Mouse (Mus musculus) lung, embryonic 14.5 days (tissue): Measurements from ENCODE around the gene Commd6. TPM values are rescaled to one million over a fixed set of nuclear protein-coding genes. Genes with fewer than 3 reads are reported as not detected.
"Not testable (repeated sequence)": the region's sequence is repeated elsewhere in the genome, so short reads cannot be mapped to it uniquely, and the experiment has no call there.

ENCODE experiments used
- ATAC-seq: fragments of 200-750 bp; cut with Nextera tagmentation; 2 replicates; pipeline ENCODE4 v1.8.0; 2017; ENCODE audit warnings: mild to moderate bottlenecking, moderate TSS enrichment, moderate library complexity; ENCODE audit not compliant: insufficient read depth
- DNase-seq: peaks from one replicate; pipeline ENCODE4 v3.0.0-alpha.2; 2015
- H3K27ac ChIP-seq: fragments of 300-500 bp; sonication (generic); 2 replicates; pipeline ENCODE4 v1.5.1; 2014; ENCODE audit warnings: low read depth, mild to moderate bottlenecking, moderate library complexity
- H3K27me3 ChIP-seq: fragments of 300-500 bp; sonication (generic); 2 replicates; pipeline ENCODE4 v1.6.1; 2014; ENCODE audit warnings: low read length, control low read depth; ENCODE audit not compliant: insufficient read depth
- H3K36me3 ChIP-seq: fragments of 300-500 bp; sonication (generic); 2 replicates; pipeline ENCODE4 v1.6.1; 2014; ENCODE audit warnings: control low read depth; ENCODE audit not compliant: insufficient read depth
- H3K4me1 ChIP-seq: fragments of 300-500 bp; sonication (generic); 2 replicates; pipeline ENCODE4 v1.6.1; 2014; ENCODE audit warnings: antibody characterized with exemption, control low read depth; ENCODE audit not compliant: insufficient read depth
- H3K4me2 ChIP-seq: fragments of 300-500 bp; sonication (generic); 2 replicates; pipeline ENCODE4 v1.6.1; 2014; ENCODE audit warnings: mild to moderate bottlenecking
- H3K4me3 ChIP-seq: fragments of 300-500 bp; sonication (generic); 2 replicates; pipeline ENCODE4 v1.5.1; 2014; ENCODE audit warnings: low read depth, low read length
- H3K9ac ChIP-seq: fragments of 300-500 bp; sonication (generic); 2 replicates; pipeline ENCODE4 v1.6.1; 2014
- H3K9me3 ChIP-seq: fragments of 300-500 bp; sonication (generic); 2 replicates; pipeline ENCODE4 v1.6.1; 2016; ENCODE audit warnings: low read depth, low read length, control low read depth
- CTCF ChIP-seq: IDR thresholded peaks from 2 replicates; pipeline ENCODE4 v1.5.1; 2016; ENCODE audit warnings: antibody characterized with exemption, low read depth
- WGBS: fragments of 180-500 bp; shearing (Covaris S2); extraction: QIAGEN DNeasy Blood & Tissue Kit; methylation state at CpG from one replicate; pipeline ENCODE4 v1.1.7; 2014; 5-methylcytosine and 5-hydroxymethylcytosine counted together
- polyA plus RNA-seq: library from polyadenylated mRNA; unstranded; fragments of >200 nt; fragmentation: Nextera tagmentation; extraction: Ambion mirVana; gene quantifications from 2 replicates; pipeline ENCODE4 v1.2.1, GENCODE M21; 2014

Gene Commd6
- polyA plus RNA-seq, 1 experiment from 2014 or later, result 75.3 TPM

DNA sequence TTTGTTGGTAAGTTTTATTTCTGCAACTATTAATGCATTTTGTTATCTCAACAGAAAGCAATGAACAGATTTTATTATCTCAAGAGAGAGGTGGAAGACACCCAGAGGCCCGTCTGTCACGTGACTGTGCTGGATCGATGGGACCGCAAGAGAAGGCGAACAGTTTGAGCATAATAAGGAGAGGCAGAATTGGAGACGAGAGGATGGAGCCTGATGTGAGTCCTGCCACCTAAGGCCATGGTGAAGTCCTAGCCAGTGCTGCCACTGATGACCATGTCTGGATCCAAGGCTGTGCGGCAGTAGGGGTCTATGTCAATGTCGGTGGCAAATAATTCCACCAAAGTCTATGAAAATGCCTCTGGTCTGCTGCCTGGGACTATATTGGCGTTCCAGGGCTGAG, 43.8 kb downstream of the Commd6 start:
- Histone ChIP-seq H3K9me3 (no peaks in the 10 kb centered on the region), H3K4me3 (no peak overlapping the region), H3K4me1 (no peaks in the 10 kb centered on the region), H3K36me3 (no peaks in the 10 kb centered on the region), H3K27ac (no peak overlapping the region), H3K9ac (no peak overlapping the region), H3K27me3 (no peaks in the 10 kb centered on the region), H3K4me2 (no peak overlapping the region)
- no peak for ATAC-seq
- no peak for DNase-seq
- no peak for TF ChIP-seq CTCF
- WGBS, result 93% methylated on average over 9 of the region's 9 CpGs

DNA sequence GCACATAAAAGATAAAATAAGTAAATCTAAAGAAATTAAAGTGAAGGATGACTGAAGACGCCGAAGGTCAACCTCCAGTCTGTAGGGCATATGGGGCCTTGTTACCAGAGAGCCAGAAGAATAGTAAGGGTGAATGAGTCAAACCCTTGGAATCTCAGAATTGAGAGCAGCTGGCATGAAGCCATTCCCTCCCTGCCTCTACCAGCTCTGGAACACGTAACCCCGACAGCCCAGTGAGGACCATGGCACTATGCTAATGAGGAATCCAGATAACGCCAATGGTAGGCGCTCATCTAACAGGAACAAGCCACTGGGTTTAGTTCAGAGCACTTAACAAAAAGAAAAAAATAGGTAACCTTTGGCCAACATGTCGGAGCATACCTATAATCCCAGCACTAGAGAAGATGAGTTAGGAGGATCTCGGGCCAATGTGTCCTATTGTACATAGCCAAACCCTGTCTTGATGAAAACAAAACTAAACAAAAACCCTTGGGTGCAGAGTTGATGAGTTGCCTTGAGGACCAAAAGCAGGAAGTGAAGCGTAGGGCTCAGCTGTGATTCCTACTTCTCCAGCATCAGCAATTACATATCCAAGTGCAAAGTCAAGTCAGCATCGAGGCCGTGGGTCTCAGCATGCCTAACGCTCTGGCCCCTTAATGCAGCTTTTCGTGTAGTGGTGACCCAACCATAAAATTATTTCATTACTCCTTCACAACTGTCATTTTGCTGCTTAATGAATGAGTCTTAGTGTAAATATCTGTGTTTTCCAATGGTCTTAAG, 45.0 kb downstream of the Commd6 start:
- WGBS, result 86% methylated on average over 13 of the region's 13 CpGs
- TF ChIP-seq CTCF, result no peak
- H3K27ac ChIP-seq, result no peak overlapping the region
- ATAC-seq (no peak), DNase-seq (no peak)
- H3K9ac ChIP-seq, result no peak overlapping the region
- no peak overlapping the region for H3K4me3 ChIP-seq
- H3K36me3 ChIP-seq, result no peaks in the 10 kb centered on the region
- H3K4me1 ChIP-seq, result no peaks in the 10 kb centered on the region
- H3K27me3 ChIP-seq, result no peaks in the 10 kb centered on the region
- H3K9me3 ChIP-seq, result no peaks in the 10 kb centered on the region
- H3K4me2 ChIP-seq, result no peak overlapping the region

DNA sequence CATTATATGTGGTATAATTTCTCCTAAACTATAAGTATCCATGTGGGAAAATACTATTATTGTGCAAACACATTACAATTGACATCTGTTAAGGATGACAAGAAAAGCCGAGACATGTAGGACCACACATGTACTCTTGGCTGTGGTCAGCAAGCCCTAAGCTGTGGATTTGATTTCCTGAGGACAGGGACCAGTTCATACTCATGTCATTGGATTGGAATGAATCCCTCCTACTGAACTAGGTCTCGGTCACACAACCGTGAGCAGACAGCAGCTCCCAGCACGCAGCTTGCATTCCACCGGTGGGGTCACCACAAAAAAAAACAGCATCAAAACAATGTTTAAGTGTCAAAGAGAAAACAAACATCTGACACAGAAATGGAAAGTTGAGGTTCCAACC, 46.5 kb downstream of the Commd6 start:
- DNase-seq (no peak), ATAC-seq (no peak)
- TF ChIP-seq CTCF, result no peak
- Histone ChIP-seq H3K9ac (no peak overlapping the region), H3K4me3 (no peak overlapping the region), H3K36me3 (no peaks in the 10 kb centered on the region), H3K4me2 (no peak overlapping the region), H3K9me3 (no peaks in the 10 kb centered on the region), H3K4me1 (no peaks in the 10 kb centered on the region), H3K27me3 (no peaks in the 10 kb centered on the region), H3K27ac (no peak overlapping the region)
- WGBS, result 70% methylated on average over 5 of the region's 5 CpGs

DNA sequence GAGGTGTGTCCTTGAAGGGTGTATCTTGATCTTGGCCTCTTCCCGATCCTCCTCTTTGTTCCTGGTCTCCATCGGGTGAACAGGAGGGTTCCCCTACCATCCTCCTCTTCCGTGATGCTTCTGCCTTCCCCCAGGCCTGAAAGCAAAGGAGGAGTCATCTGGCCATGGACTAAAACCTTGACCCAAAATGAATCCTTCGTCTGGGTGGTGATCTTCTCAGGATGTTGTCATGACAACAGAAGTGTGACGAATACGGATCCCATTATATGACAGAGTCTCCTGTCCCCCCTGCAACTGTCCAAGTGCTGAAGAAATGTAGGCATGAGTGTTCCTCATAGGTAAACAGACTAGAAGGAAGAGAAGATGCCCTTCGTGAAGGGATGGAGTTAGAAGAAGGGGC, 47.1 kb downstream of the Commd6 start:
- TF ChIP-seq CTCF, result no peak
- DNase-seq (no peak), ATAC-seq (no peak)
- no peaks in the 10 kb centered on the region for H3K27me3 ChIP-seq
- H3K27ac ChIP-seq, result no peak overlapping the region
- no peak overlapping the region for H3K4me3 ChIP-seq
- H3K4me2 ChIP-seq, result no peak overlapping the region
- H3K36me3 ChIP-seq, result no peaks in the 10 kb centered on the region
- no peaks in the 10 kb centered on the region for H3K4me1 ChIP-seq
- no peaks in the 10 kb centered on the region for H3K9me3 ChIP-seq
- no peak overlapping the region for H3K9ac ChIP-seq
- 77% methylated on average over 7 of the region's 7 CpGs for WGBS

DNA sequence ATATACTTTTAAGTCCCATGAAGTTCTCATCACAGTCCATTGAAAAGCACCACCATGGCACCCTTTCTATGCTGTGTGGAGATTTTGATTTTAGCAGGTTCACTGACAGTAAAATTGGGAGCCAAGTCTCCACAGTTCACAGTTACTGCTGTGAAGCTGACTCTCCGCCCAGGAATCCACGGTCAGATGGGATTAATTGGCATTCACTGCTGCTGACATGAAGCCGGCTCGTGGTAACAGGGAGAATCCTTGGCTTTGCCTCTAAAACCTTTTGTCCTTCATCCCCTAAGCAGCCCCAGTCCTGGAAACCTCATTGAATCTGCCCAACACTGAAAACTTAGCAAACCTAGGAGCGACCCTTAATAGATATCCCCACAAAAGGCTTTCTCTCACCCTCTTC, 49.4 kb downstream of the Commd6 start:
- no peak overlapping the region for H3K27ac ChIP-seq
- H3K4me3 ChIP-seq, result no peak overlapping the region
- H3K27me3 ChIP-seq, result no peaks in the 10 kb centered on the region
- no peak overlapping the region for H3K9ac ChIP-seq
- DNase-seq, result no peak
- no peak overlapping the region for H3K4me2 ChIP-seq
- TF ChIP-seq CTCF, result no peak
- H3K36me3 ChIP-seq, result no peaks in the 10 kb centered on the region
- WGBS, result 83% methylated on average over 5 of the region's 5 CpGs
- no peak for ATAC-seq
- no peaks in the 10 kb centered on the region for H3K4me1 ChIP-seq
- H3K9me3 ChIP-seq, result no peaks in the 10 kb centered on the region

DNA sequence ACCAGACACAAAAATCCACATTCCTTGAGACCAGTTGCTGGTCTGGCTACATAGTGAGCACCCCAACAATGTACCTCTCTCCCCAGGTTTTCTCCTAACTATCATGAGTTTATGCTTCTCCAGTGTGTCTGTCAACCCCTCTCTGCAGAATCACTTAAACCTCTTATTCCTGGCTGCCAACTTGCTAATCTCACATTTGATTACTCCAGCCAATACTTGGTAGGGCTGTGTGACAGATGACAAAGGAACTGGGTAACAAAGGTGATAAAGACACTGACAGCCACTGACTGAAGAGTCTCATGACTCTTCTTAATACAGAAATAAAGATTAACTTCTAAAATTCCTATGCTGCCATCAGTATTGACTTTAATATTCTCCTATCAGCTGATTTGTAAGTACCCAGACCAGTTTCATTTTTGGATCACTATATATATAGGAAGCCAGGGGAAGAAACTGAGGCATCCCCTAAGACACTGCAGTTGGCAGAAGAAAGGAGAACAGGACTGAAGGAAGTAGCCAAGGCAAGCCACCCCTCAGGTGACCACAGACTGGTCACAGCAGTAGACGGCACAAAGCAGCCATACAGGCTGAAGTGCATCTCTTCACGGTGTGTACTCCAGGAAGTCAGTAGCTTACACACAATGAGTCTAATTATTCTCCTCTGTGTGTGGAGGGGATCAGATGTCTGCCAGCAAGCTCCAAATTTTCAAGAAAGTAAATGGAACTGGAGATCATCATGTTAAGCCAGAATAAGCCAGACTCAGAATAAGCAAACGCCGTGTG, 52.1 kb downstream of the Commd6 start:
- not testable (repeated sequence) for H3K27me3 ChIP-seq, H3K27ac ChIP-seq, H3K4me1 ChIP-seq, H3K4me3 ChIP-seq, DNase-seq, H3K36me3 ChIP-seq, H3K4me2 ChIP-seq, H3K9me3 ChIP-seq, H3K9ac ChIP-seq
- peak; percentile 62; the same call in 1 of the 2 replicates for ATAC-seq
- 66% methylated on average over 2 of the region's 4 CpGs for WGBS

DNA sequence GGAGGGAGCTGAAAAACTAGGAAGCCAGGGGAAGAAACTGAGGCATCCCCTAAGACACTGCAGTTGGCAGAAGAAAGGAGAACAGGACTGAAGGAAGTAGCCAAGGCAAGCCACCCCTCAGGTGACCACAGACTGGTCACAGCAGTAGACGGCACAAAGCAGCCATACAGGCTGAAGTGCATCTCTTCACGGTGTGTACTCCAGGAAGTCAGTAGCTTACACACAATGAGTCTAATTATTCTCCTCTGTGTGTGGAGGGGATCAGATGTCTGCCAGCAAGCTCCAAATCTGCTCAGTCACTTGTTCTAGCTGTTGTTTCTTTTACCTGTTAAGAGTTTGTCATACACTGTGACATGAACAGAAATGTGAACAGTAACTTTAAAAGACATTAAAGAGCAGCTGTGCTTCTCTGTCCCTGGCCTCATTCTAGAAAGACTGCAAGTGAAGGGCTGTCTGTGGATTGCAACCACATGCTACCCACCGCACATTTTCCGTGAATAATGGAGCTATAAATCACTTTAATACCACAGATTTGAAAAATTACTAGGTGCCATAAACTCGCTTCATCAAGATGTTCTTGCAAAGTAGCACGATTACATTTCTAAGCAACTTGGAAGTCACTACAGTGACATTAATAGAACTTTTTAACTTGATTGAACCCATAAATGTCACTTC, 53.0 kb downstream of the Commd6 start:
- DNase-seq, result not testable (repeated sequence)
- peak; percentile 71; the same call in 1 of the 2 replicates for ATAC-seq
- 52% methylated on average over 4 of the region's 6 CpGs for WGBS

More for the DNA sequence above, 53.0 kb downstream of the Commd6 start:
- not testable (repeated sequence) for H3K4me2 ChIP-seq, H3K27me3 ChIP-seq, H3K9me3 ChIP-seq, H3K36me3 ChIP-seq, H3K27ac ChIP-seq, H3K4me1 ChIP-seq, H3K9ac ChIP-seq, H3K4me3 ChIP-seq
